Mouse (Mus musculus) E14TG2a.4 (cell line): ENCODE data around the gene Trmt1.

ENCODE experiments used
- CTCF ChIP-seq: conservative IDR thresholded peaks from 2 replicates; pipeline ENCODE4 v1.5.1; 2014; ENCODE audit warnings: low read length
- NANOG ChIP-seq: IDR thresholded peaks from 2 replicates; pipeline ENCODE4 v1.6.1; 2014; ENCODE audit warnings: borderline replicate concordance, low read length, mixed read lengths
- POU5F1 ChIP-seq: IDR thresholded peaks from 2 replicates; pipeline ENCODE4 v1.6.1; 2014; ENCODE audit warnings: low read length, borderline replicate concordance

DNA sequence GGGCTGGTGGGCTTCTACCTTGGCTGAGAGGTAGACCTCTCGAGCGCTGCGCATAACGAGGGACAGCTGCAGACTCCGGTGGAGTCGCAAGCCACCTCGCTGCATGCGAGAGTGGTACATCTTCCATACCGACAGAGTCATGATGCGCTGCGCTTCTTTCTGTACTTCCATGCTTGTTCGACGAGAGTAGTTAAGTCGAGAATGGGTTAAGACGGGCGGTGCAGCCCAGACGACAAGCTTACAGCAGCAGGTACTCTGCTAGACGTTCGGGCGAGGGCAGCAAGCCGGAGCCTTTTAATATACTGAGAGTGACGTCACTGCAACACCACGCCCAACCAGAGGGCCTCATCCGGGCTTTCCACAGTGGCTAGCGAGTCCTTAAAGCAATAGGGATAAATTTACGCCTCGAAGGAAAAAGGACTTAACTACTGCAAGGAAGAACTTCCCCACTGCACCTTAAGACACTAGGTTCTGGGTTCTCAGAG is 23.5 kb upstream of the Trmt1 start, which contains the start of gene Ier2:
- TF ChIP-seq CTCF (no peak), POU5F1 (no peak), NANOG (no peak)
